Mouse (Mus musculus): ENCODE data around the gene Erc2.

DNA sequence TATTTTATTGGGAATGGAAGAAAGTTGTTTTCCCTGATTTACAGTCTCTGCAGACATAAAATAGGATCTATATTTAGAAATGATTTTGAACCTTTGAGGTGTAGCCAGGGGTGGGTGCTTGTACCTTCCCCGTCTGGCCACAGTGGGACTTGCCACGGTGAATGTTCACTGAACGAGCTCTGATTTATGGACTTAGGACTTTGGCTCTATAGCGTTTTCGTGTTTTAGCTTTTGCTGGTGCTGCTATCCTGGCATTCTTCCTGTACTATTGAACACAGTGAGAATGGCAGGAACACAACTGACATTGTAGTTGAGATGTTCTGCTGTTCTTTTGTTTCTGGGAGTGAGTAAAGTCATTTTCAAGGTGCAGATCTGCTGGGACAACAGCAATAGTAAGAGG is 429.4 kb downstream of the Erc2 start:
- no peak for TF ChIP-seq SIN3A (IDR thresholded peaks at IDR 0.05; ENCODE audit: low read length)
- no peak for TF ChIP-seq TCF12 (IDR thresholded peaks at IDR 0.05; ENCODE audit: low read depth, low read length)
- no peak for TF ChIP-seq CTCF (conservative IDR thresholded peaks at IDR 0.05 in 1 of 2, IDR thresholded peaks at IDR 0.05 in 1 of 2; ENCODE audit: low read depth in 2 of 2, low read length in 2 of 2)
- no peak for TF ChIP-seq E2F4 (IDR thresholded peaks at IDR 0.05; ENCODE audit: insufficient replicate concordance, low read depth, low read length)
- no peak for TF ChIP-seq POLR2A (IDR thresholded peaks at IDR 0.05; ENCODE audit: low read depth, low read length)
- no peak for TF ChIP-seq RCOR1 (conservative IDR thresholded peaks at IDR 0.05; ENCODE audit: low read depth, low read length)
- TF ChIP-seq TBP (conservative IDR thresholded peaks at IDR 0.05; ENCODE audit: low read depth, low read length): no peak
- no peak for TF ChIP-seq JUN (IDR thresholded peaks at IDR 0.05; ENCODE audit: insufficient read depth, low read depth, low read length)
- no peak for TF ChIP-seq EP300 (IDR thresholded peaks at IDR 0.05; ENCODE audit: low read length)

Data from CH12.LX (cell line).